Mouse (Mus musculus): ENCODE measurements around the gene 4931429L15Rik.

4931429L15Rik gene

DNA sequence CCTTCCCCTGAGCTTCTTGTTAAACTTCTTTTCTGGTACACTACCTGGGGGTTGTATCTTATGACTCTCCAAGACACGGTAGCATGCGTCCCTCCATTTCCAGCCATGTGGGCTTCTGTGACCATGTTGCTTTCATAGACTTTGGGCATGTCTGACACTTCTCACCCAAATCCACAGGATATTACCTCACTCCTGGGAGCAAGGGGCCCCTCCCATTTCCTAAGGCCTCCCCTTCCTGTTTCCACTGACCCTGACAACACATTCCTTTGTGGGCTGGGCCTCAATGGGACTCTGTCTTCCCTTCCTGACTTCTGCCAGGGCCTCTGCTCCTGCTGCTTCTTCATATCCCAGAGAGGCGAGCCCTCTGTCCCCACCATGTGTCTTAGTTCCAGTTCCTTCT, 62.2 kb downstream of the 4931429L15Rik start:
- DNase-seq (ENCODE audit: low spot score) = peak; percentile 73

DNA sequence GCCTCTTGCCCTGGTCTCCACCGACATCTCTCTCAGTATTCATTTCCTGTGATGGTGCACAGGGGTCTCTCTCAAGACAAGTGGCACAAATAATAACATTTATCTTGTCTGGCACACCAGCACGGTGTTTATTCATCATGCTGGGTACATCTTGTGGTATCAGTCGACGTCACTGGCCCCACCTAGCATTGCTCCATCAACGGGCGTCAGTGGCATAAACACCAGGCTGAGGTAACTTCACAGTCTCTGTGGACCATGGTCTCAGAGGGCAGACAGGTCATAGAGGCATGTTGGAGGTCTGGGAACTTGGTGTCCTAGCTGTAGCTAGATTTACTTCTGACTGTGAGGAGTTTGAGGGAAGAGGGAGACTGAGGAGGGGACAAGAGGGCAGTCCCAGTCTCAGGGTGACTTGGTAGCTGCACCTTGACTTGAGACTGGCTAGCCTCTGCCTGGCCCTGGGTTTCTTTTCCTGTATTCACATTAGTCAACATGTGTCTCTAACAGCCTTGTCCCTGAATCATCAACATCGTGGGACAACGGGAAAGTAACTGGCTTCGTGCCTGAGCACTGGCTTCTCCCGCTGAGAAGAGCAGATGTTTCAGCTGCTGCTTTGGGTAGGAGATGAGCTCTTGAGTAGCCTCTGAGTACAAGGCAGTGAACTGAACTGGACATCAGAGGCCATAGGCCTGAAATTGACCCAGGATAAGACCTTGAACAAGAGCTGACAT, 63.0 kb downstream of the 4931429L15Rik start:
- peak; percentile 26 for DNase-seq (ENCODE audit: low spot score)

DNA sequence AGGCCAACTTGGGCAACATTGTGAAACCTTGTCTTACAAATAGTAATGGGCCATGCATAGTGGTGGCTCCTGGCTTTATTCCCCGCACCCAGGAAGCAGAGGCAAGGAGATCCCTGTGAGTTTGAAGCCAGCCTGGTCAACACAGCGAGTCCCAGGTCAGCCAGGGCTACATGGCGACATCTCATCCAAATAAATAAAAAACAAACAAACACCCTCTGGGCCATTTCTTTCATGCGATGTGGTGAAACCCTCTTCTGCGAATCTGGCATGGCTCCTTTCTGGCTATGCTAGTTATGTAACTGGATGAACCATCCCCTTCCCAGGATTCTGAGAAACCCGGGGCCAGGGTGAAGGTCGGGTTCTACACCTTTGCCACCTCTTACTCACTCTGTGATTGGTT, 63.6 kb downstream of the 4931429L15Rik start:
- DNase-seq (ENCODE audit: low spot score) = peak; percentile 17

Measured in adipocyte (in vitro differentiated cells).